Mouse (Mus musculus): ENCODE measurements around the gene Gas7. TPM values are rescaled to one million over a fixed set of nuclear protein-coding genes. Genes with fewer than 3 reads are reported as not detected.

Gas7 gene
- polyA plus RNA-seq, 1 experiment: 239 TPM

DNA sequence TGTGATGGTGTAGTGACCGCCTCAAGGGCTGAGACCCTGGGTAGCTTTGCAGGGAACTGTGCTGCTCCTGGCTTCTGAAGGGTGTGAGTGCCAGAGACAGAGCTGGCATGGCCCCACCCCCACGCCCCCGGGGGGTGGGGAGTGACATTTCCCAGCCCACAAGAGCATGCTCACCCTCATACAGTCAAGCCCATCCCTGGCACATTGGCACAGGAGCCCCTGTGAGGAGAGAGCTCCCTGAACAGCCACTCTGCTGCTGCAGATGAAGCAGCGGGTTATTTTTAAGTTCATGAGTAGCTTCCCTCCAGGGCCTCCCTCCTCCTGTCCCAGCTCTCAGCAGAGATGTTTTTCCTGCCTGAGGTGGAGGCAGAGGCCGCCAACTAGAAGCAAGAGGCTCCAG lies 216.9 kb downstream of the Gas7 start:
- peaks cover 15% of the 10 kb centered on the region for H3K4me1 ChIP-seq (ENCODE audit: control insufficient read depth, insufficient read depth, low read length)
- H3K27ac ChIP-seq (ENCODE audit: insufficient read depth, low read length): peak overlapping the region; percentile 43
- no peak for TF ChIP-seq CTCF (IDR thresholded peaks at IDR 0.05; ENCODE audit: extremely low read depth, insufficient read depth, low read length)
- TF ChIP-seq POLR2A (IDR thresholded peaks at IDR 0.05; ENCODE audit: extremely low read depth, insufficient read depth, low read length): peak; percentile 49; the same call in 1 of the 2 replicates

DNA sequence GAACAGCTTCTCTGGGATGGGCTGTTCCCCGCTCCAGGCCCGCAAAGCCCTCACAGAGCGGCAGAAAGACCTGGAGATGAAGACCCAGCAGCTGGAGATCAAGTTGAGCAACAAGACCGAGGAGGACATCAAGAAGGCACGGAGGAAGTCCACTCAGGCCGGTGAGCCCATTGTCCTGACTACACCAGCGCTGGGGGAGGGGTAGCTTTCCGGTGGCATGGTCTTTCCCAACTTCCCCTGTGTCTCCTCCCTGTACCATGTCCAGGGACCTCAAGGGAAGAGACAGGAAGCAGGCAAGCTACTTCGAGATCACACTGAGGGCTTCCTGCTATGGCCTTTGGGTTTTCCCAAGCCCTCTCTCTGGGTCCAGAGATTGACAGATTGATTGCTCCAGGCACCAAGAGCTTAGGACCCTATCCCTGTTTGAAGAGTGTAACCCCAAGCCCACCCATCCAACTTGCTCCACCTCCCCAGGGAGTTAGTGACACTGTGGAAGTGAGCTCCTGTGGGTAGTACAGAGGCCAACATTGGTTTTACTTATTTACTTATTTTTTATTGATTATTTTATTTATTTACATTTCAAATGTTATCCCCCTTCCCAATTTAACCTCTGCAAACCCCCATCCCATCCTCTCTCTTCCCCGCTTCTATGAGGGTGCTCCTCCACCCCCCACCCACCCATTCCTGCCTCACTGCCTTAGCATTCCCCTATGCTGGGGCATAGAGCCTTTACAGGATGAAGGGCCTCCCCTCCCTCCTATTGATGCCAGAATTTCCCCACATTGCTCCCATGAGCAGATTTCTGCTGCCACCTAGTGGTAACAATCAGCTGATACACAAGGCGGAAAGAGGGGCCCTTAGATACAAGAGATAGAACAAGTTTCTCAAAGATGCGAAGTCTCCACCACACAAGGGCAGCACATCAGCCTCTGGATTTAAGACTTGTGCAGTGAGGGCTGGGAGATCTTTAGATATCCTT lies 220.6 kb downstream of the Gas7 start:
- H3K27ac ChIP-seq (ENCODE audit: insufficient read depth, low read length): no peak overlapping the region
- TF ChIP-seq CTCF (IDR thresholded peaks at IDR 0.05; ENCODE audit: extremely low read depth, insufficient read depth, low read length): peak; percentile 82
- TF ChIP-seq POLR2A (IDR thresholded peaks at IDR 0.05; ENCODE audit: extremely low read depth, insufficient read depth, low read length): no peak
- no peak overlapping the region for H3K4me3 ChIP-seq (ENCODE audit: insufficient read depth, low read length)
- H3K4me1 ChIP-seq (ENCODE audit: control insufficient read depth, insufficient read depth, low read length): peaks cover 11% of the 10 kb centered on the region

More for the DNA sequence above, 216.9 kb downstream of the Gas7 start:
- no peak overlapping the region for H3K4me3 ChIP-seq (ENCODE audit: insufficient read depth, low read length)

DNA sequence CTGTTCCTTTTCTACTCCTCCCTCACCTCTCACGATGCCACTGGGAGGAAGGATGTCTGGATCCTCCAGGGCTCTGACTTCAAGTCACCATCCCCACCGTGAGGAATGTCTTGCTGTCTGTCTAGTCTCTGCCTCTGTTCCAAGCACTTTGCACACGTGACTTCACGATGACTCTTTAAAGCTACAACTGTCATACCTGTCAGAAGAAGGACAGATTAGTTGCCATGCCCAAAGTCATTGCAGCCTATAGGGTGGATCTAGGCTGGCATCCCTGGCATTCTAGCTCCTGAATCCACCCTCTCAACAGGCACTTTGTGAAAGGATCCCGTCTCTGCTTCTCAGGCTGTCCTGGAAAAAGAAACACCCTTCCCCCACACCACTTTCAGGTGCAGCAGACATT lies 224.1 kb downstream of the Gas7 start:
- no peak overlapping the region; the same call in 1 of the 2 replicates for H3K27ac ChIP-seq (ENCODE audit: insufficient read depth, low read length)
- no peak for TF ChIP-seq CTCF (IDR thresholded peaks at IDR 0.05; ENCODE audit: extremely low read depth, insufficient read depth, low read length)
- TF ChIP-seq POLR2A (IDR thresholded peaks at IDR 0.05; ENCODE audit: extremely low read depth, insufficient read depth, low read length): no peak
- no peak overlapping the region for H3K4me3 ChIP-seq (ENCODE audit: insufficient read depth, low read length)
- peaks cover 5% of the 10 kb centered on the region; the same call in 1 of the 2 replicates for H3K4me1 ChIP-seq (ENCODE audit: control insufficient read depth, insufficient read depth, low read length)

DNA sequence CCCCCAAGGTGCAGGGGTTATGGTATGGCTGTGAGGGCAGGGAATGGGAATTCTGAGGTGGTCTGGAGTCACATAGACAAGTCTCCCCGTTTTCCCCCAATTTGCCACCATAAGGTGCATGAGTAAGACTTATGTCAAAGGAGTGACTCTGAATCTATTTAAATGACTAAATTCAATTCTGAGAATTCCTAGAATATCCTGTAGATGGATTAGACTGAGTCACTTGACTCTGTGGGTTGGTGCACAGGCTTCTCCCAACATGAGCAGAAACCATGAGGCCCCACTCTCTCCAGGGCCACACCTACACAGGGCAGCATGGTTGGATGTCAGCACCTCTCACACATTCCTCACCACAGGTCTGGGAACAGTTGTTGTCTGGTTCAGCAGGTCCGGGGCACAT lies 224.7 kb downstream of the Gas7 start:
- Histone ChIP-seq H3K4me3 (ENCODE audit: insufficient read depth, low read length) (no peak overlapping the region), H3K4me1 (ENCODE audit: control insufficient read depth, insufficient read depth, low read length) (peaks cover 6% of the 10 kb centered on the region), H3K27ac (ENCODE audit: insufficient read depth, low read length) (no peak overlapping the region)
- TF ChIP-seq POLR2A (IDR thresholded peaks at IDR 0.05; ENCODE audit: extremely low read depth, insufficient read depth, low read length): no peak
- no peak for TF ChIP-seq CTCF (IDR thresholded peaks at IDR 0.05; ENCODE audit: extremely low read depth, insufficient read depth, low read length)

DNA sequence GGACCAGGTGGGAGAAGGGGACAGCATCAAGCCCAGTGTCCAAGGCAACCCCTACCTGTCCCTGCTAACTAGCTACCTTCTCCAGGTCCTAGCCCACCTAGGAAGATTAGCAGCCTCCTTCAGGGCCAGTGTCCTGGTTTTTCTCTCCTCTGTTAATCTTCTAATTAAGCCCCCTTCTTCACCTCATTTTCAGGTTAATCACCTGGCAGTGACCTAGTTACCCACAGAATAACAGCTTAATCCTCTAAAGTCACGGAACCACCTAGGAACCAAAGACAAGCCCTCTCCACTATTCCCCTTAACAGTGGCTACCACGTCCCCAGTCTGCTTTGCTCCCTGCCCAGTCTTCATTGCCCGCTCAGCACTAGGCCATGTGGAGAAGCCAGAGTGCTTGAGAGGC lies 226.6 kb downstream of the Gas7 start:
- TF ChIP-seq POLR2A (IDR thresholded peaks at IDR 0.05; ENCODE audit: extremely low read depth, insufficient read depth, low read length): no peak
- no peak for TF ChIP-seq CTCF (IDR thresholded peaks at IDR 0.05; ENCODE audit: extremely low read depth, insufficient read depth, low read length)
- Histone ChIP-seq H3K27ac (ENCODE audit: insufficient read depth, low read length) (no peak overlapping the region), H3K4me3 (ENCODE audit: insufficient read depth, low read length) (no peak overlapping the region), H3K4me1 (ENCODE audit: control insufficient read depth, insufficient read depth, low read length) (peaks cover 8% of the 10 kb centered on the region)

DNA sequence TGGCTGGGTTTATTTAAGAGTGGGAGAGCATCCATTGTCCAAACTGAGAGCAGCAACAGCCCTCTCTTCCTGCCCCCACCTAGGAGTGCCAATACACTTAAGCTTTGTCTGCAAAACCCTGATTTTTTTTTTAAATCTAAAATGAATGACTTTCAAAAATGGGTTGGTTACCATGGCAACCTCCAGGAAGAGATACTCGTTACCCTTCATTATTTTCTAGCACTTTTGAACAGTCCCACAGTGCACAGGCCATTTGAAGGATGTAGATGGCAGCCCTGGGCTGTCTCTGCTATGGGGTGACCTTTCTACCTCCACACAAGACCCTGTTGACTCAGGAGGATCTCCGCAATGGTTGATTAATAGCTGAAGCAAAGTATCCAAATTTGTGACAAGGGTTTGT lies 230.9 kb downstream of the Gas7 start:
- TF ChIP-seq CTCF (IDR thresholded peaks at IDR 0.05; ENCODE audit: extremely low read depth, insufficient read depth, low read length): no peak
- TF ChIP-seq POLR2A (IDR thresholded peaks at IDR 0.05; ENCODE audit: extremely low read depth, insufficient read depth, low read length): no peak
- peaks cover 5% of the 10 kb centered on the region for H3K4me1 ChIP-seq (ENCODE audit: control insufficient read depth, insufficient read depth, low read length)
- H3K4me3 ChIP-seq (ENCODE audit: insufficient read depth, low read length): no peak overlapping the region
- peak overlapping the region; percentile 9; the same call in 1 of the 2 replicates for H3K27ac ChIP-seq (ENCODE audit: insufficient read depth, low read length)

DNA sequence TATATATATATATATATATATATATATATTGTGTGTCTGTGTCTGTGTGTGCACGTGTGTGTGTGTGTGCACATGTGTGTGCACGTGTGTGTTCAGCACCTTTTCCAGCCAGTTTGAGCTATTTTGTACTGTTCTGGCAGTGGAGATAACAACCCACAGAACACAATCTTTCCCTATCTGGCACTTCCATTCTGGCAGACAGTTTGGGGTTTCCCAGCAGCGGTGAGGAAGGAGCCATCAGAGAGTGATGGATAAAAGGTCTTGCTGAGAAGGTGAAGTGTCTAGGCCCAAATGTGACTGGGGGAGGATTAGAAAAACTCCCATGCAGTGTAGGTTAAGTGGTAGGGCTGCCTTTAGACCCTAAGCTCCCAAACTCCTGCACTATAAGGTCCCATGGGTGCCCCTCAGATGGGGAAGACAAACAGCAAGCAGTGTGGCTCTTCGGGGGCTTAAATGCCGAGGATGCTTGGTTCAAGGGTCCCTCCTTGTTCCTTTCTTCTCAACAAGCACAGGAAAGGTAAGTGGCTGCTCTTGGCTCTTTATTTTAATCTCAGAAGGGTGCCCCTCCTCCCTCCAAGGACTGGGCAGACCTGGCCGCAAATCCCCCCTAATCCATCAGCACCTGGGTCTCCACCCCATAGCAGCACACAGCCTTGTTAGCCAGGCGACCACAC lies 239.6 kb downstream of the Gas7 start, which contains the start of gene Rcvrn:
Rcvrn (plus strand) TSS at position 624 of the 674 bp plus-strand sequence.
- H3K4me1 ChIP-seq (ENCODE audit: control insufficient read depth, insufficient read depth, low read length): no peaks in the 10 kb centered on the region
- H3K27ac ChIP-seq (ENCODE audit: insufficient read depth, low read length): no peak within 1 kb of the TSS
- TF ChIP-seq CTCF (IDR thresholded peaks at IDR 0.05; ENCODE audit: extremely low read depth, insufficient read depth, low read length) (no peak), POLR2A (IDR thresholded peaks at IDR 0.05; ENCODE audit: extremely low read depth, insufficient read depth, low read length) (no peak)
- no peak within 1 kb of the TSS for H3K4me3 ChIP-seq (ENCODE audit: insufficient read depth, low read length)

DNA sequence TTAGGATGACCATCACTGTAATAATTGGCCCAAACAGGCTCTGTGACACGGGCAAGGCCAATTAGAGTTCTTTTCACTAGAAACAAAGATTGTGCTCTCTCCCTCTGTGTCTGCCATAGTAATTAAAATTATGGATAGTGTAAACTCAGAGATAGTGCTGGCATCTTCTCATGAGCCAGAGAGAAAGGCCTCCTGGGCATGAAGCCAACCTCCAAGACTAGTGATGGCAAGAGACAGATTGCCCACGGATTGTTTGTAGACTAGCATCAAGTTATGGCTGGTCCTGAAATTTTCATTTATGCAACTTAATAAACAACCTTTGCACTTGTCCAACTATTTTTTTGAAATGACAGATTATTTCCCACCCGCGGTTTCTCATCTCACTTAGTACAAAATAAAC lies 257.7 kb downstream of the Gas7 start:
- H3K4me1 ChIP-seq (ENCODE audit: control insufficient read depth, insufficient read depth, low read length): no peaks in the 10 kb centered on the region
- H3K27ac ChIP-seq (ENCODE audit: insufficient read depth, low read length): no peak overlapping the region
- TF ChIP-seq CTCF (IDR thresholded peaks at IDR 0.05; ENCODE audit: extremely low read depth, insufficient read depth, low read length) (no peak), POLR2A (IDR thresholded peaks at IDR 0.05; ENCODE audit: extremely low read depth, insufficient read depth, low read length) (no peak)
- H3K4me3 ChIP-seq (ENCODE audit: insufficient read depth, low read length): no peak overlapping the region

DNA sequence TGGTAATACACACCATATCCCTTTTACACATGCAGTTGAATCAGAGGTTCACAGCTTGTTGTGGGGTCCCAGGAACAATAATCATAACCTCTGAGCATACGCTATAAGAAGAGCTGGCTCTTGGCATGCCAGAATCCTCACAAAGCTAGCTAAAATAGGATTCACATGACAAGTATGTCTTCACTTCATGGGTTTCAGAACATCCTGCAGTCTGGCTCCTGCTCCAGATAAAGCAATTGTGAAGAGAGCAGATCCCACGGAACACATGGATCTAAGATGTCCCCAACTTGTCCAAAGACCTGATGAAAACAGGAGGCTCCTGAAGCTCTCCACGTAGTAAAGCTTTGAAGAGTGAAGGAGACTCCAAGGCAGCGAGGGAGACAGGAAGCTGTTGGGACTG lies 260.1 kb downstream of the Gas7 start:
- H3K4me3 ChIP-seq (ENCODE audit: insufficient read depth, low read length): no peak overlapping the region
- no peak overlapping the region for H3K27ac ChIP-seq (ENCODE audit: insufficient read depth, low read length)
- no peaks in the 10 kb centered on the region for H3K4me1 ChIP-seq (ENCODE audit: control insufficient read depth, insufficient read depth, low read length)
- TF ChIP-seq CTCF (IDR thresholded peaks at IDR 0.05; ENCODE audit: extremely low read depth, insufficient read depth, low read length): no peak
- TF ChIP-seq POLR2A (IDR thresholded peaks at IDR 0.05; ENCODE audit: extremely low read depth, insufficient read depth, low read length): no peak
